Mouse (Mus musculus): ENCODE measurements at regions not wholly inside any gene's neighbourhood (a gene's known extent, or its start where the extent isn't known, plus 50 kb on each side); places are given as distances from the start of the nearest gene placed in this dataset.
A peak's percentile ranks its signal among the peaks of the same experiment; 100 is the strongest.
"Not testable (repeated sequence)": the region's sequence is repeated elsewhere in the genome, so short reads cannot be mapped to it uniquely, and the experiment has no call there.

- not testable (repeated sequence) for H3K4me2 ChIP-seq (ENCODE audit: low read length); H3K36me3 ChIP-seq (ENCODE audit: control insufficient read depth, insufficient read depth, low read length); H3K9me3 ChIP-seq (ENCODE audit: control insufficient read depth, low read length); H3K4me3 ChIP-seq (ENCODE audit: low read length); H3K27me3 ChIP-seq (replicated peaks; ENCODE audit: control insufficient read depth, insufficient read depth, low read length); ATAC-seq; H3K27ac ChIP-seq (ENCODE audit: low read depth, low read length); H3K4me1 ChIP-seq (ENCODE audit: control insufficient read depth, insufficient read depth, low read depth, low read length); H3K9ac ChIP-seq (ENCODE audit: low read depth, low read length)
- 100% methylated on average over 1 of the region's 1 CpGs for WGBS
Measured at GRCm38 (mm10) chr12:119708715-119709114, 236.9 kb upstream of the Tmem196 start.

- WGBS: 34% methylated on average over 2 of the region's 2 CpGs
Measured at GRCm38 (mm10) chr12:119730789-119731188, 214.8 kb upstream of the Tmem196 start.

GRCm38 (mm10) chr12:119762580-119762979 is 183.0 kb upstream of the Tmem196 start:
- no peaks in the 10 kb centered on the region for H3K27me3 ChIP-seq (replicated peaks; ENCODE audit: control insufficient read depth, insufficient read depth, low read length)
- H3K9me3 ChIP-seq (ENCODE audit: control insufficient read depth, low read length): no peaks in the 10 kb centered on the region
- no peak overlapping the region for H3K4me3 ChIP-seq (ENCODE audit: low read length)
- no peak for ATAC-seq
- H3K4me2 ChIP-seq (ENCODE audit: low read length): no peak overlapping the region
- H3K4me1 ChIP-seq (ENCODE audit: control insufficient read depth, insufficient read depth, low read depth, low read length): no peaks in the 10 kb centered on the region
- H3K9ac ChIP-seq (ENCODE audit: low read depth, low read length): no peak overlapping the region
- H3K36me3 ChIP-seq (ENCODE audit: control insufficient read depth, insufficient read depth, low read length): no peaks in the 10 kb centered on the region
- no peak overlapping the region for H3K27ac ChIP-seq (ENCODE audit: low read depth, low read length)
- WGBS: 54% methylated on average over 1 of the region's 1 CpGs

More at GRCm38 (mm10) chr12:119730789-119731188, 214.8 kb upstream of the Tmem196 start:
- H3K9me3 ChIP-seq (ENCODE audit: control insufficient read depth, low read length): no peaks in the 10 kb centered on the region
- no peak overlapping the region for H3K9ac ChIP-seq (ENCODE audit: low read depth, low read length)
- ATAC-seq: no peak
- no peak overlapping the region for H3K4me2 ChIP-seq (ENCODE audit: low read length)
- no peak overlapping the region for H3K4me3 ChIP-seq (ENCODE audit: low read length)
- H3K27ac ChIP-seq (ENCODE audit: low read depth, low read length): no peak overlapping the region
- no peaks in the 10 kb centered on the region for H3K27me3 ChIP-seq (replicated peaks; ENCODE audit: control insufficient read depth, insufficient read depth, low read length)
- H3K36me3 ChIP-seq (ENCODE audit: control insufficient read depth, insufficient read depth, low read length): no peaks in the 10 kb centered on the region
- no peaks in the 10 kb centered on the region for H3K4me1 ChIP-seq (ENCODE audit: control insufficient read depth, insufficient read depth, low read depth, low read length)

GRCm38 (mm10) chr12:119763292-119763976 is 182.2 kb upstream of the Tmem196 start:
- no peaks in the 10 kb centered on the region for H3K27me3 ChIP-seq (replicated peaks; ENCODE audit: control insufficient read depth, insufficient read depth, low read length)
- no peak overlapping the region for H3K9ac ChIP-seq (ENCODE audit: low read depth, low read length)
- no peak overlapping the region for H3K27ac ChIP-seq (ENCODE audit: low read depth, low read length)
- H3K4me2 ChIP-seq (ENCODE audit: low read length): no peak overlapping the region
- H3K9me3 ChIP-seq (ENCODE audit: control insufficient read depth, low read length): no peaks in the 10 kb centered on the region
- 77% methylated on average over 2 of the region's 2 CpGs for WGBS
- no peak overlapping the region for H3K4me3 ChIP-seq (ENCODE audit: low read length)
- H3K4me1 ChIP-seq (ENCODE audit: control insufficient read depth, insufficient read depth, low read depth, low read length): no peaks in the 10 kb centered on the region
- no peak for ATAC-seq
- H3K36me3 ChIP-seq (ENCODE audit: control insufficient read depth, insufficient read depth, low read length): no peaks in the 10 kb centered on the region

- Histone ChIP-seq H3K9me3 (ENCODE audit: control insufficient read depth, low read length) (no peaks in the 10 kb centered on the region), H3K4me1 (ENCODE audit: control insufficient read depth, insufficient read depth, low read depth, low read length) (no peaks in the 10 kb centered on the region), H3K27ac (ENCODE audit: low read depth, low read length) (no peak overlapping the region), H3K27me3 (replicated peaks; ENCODE audit: control insufficient read depth, insufficient read depth, low read length) (no peaks in the 10 kb centered on the region), H3K4me2 (ENCODE audit: low read length) (no peak overlapping the region), H3K4me3 (ENCODE audit: low read length) (no peak overlapping the region), H3K9ac (ENCODE audit: low read depth, low read length) (no peak overlapping the region), H3K36me3 (ENCODE audit: control insufficient read depth, insufficient read depth, low read length) (no peaks in the 10 kb centered on the region)
- ATAC-seq: no peak
- 10% methylated on average over 2 of the region's 2 CpGs for WGBS
Measured at GRCm38 (mm10) chr12:119777559-119777958, 168.1 kb upstream of the Tmem196 start.

GRCm38 (mm10) chr12:119807692-119808091 is 137.9 kb upstream of the Tmem196 start:
- Histone ChIP-seq H3K4me3 (ENCODE audit: low read length) (no peak overlapping the region), H3K4me1 (ENCODE audit: control insufficient read depth, insufficient read depth, low read depth, low read length) (no peaks in the 10 kb centered on the region), H3K36me3 (ENCODE audit: control insufficient read depth, insufficient read depth, low read length) (no peaks in the 10 kb centered on the region), H3K27me3 (replicated peaks; ENCODE audit: control insufficient read depth, insufficient read depth, low read length) (no peaks in the 10 kb centered on the region), H3K4me2 (ENCODE audit: low read length) (no peak overlapping the region), H3K9ac (ENCODE audit: low read depth, low read length) (no peak overlapping the region), H3K27ac (ENCODE audit: low read depth, low read length) (no peak overlapping the region), H3K9me3 (ENCODE audit: control insufficient read depth, low read length) (no peaks in the 10 kb centered on the region)
- ATAC-seq: no peak
- 63% methylated on average over 1 of the region's 1 CpGs for WGBS

GRCm38 (mm10) chr12:119816225-119816624 is 129.4 kb upstream of the Tmem196 start:
- H3K9me3 ChIP-seq (ENCODE audit: control insufficient read depth, low read length): no peaks in the 10 kb centered on the region
- no peak overlapping the region for H3K4me2 ChIP-seq (ENCODE audit: low read length)
- H3K27me3 ChIP-seq (replicated peaks; ENCODE audit: control insufficient read depth, insufficient read depth, low read length): no peaks in the 10 kb centered on the region
- no peak overlapping the region for H3K27ac ChIP-seq (ENCODE audit: low read depth, low read length)
- no peak overlapping the region for H3K4me3 ChIP-seq (ENCODE audit: low read length)
- H3K36me3 ChIP-seq (ENCODE audit: control insufficient read depth, insufficient read depth, low read length): no peaks in the 10 kb centered on the region
- no peak overlapping the region for H3K9ac ChIP-seq (ENCODE audit: low read depth, low read length)
- no peaks in the 10 kb centered on the region for H3K4me1 ChIP-seq (ENCODE audit: control insufficient read depth, insufficient read depth, low read depth, low read length)
- ATAC-seq: no peak

- H3K4me2 ChIP-seq (ENCODE audit: low read length): no peak overlapping the region
- no peak overlapping the region for H3K4me3 ChIP-seq (ENCODE audit: low read length)
- no peaks in the 10 kb centered on the region for H3K4me1 ChIP-seq (ENCODE audit: control insufficient read depth, insufficient read depth, low read depth, low read length)
- no peaks in the 10 kb centered on the region for H3K9me3 ChIP-seq (ENCODE audit: control insufficient read depth, low read length)
- H3K9ac ChIP-seq (ENCODE audit: low read depth, low read length): no peak overlapping the region
- no peak for ATAC-seq
- H3K36me3 ChIP-seq (ENCODE audit: control insufficient read depth, insufficient read depth, low read length): no peaks in the 10 kb centered on the region
- H3K27me3 ChIP-seq (replicated peaks; ENCODE audit: control insufficient read depth, insufficient read depth, low read length): no peaks in the 10 kb centered on the region
- H3K27ac ChIP-seq (ENCODE audit: low read depth, low read length): no peak overlapping the region
Measured at GRCm38 (mm10) chr12:119839119-119839518, 106.5 kb upstream of the Tmem196 start.

- no peak overlapping the region for H3K4me3 ChIP-seq (ENCODE audit: low read length)
- H3K9ac ChIP-seq (ENCODE audit: low read depth, low read length): no peak overlapping the region
- H3K4me1 ChIP-seq (ENCODE audit: control insufficient read depth, insufficient read depth, low read depth, low read length): no peaks in the 10 kb centered on the region
- no peak overlapping the region for H3K4me2 ChIP-seq (ENCODE audit: low read length)
- H3K27ac ChIP-seq (ENCODE audit: low read depth, low read length): no peak overlapping the region
- no peaks in the 10 kb centered on the region for H3K27me3 ChIP-seq (replicated peaks; ENCODE audit: control insufficient read depth, insufficient read depth, low read length)
- 57% methylated on average over 1 of the region's 1 CpGs for WGBS
- H3K36me3 ChIP-seq (ENCODE audit: control insufficient read depth, insufficient read depth, low read length): no peaks in the 10 kb centered on the region
- no peaks in the 10 kb centered on the region for H3K9me3 ChIP-seq (ENCODE audit: control insufficient read depth, low read length)
- peak; percentile 65; the same call in 1 of the 2 replicates for ATAC-seq
Measured at GRCm38 (mm10) chr12:119881744-119882143, 63.9 kb upstream of the Tmem196 start.

- H3K9me3 ChIP-seq (ENCODE audit: control insufficient read depth, low read length): no peaks in the 10 kb centered on the region
- 55% methylated on average over 1 of the region's 1 CpGs for WGBS
Measured at GRCm38 (mm10) chr12:119890030-119890429, 55.6 kb upstream of the Tmem196 start.

More at GRCm38 (mm10) chr12:119890030-119890429, 55.6 kb upstream of the Tmem196 start:
- Histone ChIP-seq H3K4me2 (ENCODE audit: low read length) (no peak overlapping the region), H3K9ac (ENCODE audit: low read depth, low read length) (no peak overlapping the region), H3K36me3 (ENCODE audit: control insufficient read depth, insufficient read depth, low read length) (no peaks in the 10 kb centered on the region), H3K27ac (ENCODE audit: low read depth, low read length) (no peak overlapping the region), H3K27me3 (replicated peaks; ENCODE audit: control insufficient read depth, insufficient read depth, low read length) (no peaks in the 10 kb centered on the region), H3K4me3 (ENCODE audit: low read length) (no peak overlapping the region), H3K4me1 (ENCODE audit: control insufficient read depth, insufficient read depth, low read depth, low read length) (no peaks in the 10 kb centered on the region)
- ATAC-seq: no peak
